Mouse (Mus musculus): ENCODE measurements around the gene Rxra.

Rxra gene

DNA sequence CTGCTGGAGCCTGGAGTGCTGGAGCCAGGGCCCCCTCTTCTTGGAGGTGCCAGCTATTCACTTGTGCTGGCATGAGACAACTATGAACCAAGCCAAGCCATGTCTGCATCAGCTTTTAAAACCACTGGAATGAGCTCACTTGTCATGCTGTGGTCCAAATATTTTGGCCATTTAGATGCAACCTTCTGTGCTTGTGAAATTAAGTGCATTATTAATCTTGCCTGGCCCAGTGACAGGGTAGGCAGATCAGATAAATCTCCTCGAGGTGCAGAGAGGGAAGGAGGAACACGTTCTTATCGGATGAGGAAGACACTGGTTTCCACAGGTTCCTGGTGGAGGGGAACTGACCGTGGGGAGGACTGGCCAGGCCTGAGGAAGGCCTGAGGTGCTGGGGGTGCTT is 8.6 kb upstream of the Rxra start:
- in situ Hi-C loops (cut with MboI; ENCODE audit: low sequenced_read_pairs): no loop called here

DNA sequence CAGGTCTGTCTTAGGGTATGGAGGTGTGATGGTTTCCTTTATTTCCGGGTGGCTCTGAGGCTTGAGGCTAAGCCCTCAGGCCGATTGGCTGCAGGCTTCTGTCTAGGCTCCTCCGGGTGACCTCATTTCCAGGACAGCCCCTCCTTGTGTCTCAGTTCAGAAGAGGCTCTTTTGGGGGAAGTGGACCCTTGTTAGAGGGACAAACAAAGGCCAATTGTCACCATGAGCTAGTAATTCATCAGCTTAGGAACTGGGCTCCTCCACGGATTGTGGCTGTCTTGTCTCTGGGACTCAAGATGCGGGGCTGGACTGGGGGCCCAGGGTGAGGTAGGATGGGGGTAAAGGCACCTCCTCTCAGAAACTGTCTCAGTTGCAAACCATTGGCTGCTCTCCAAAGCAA is 5.5 kb upstream of the Rxra start:
- in situ Hi-C loops (cut with MboI; ENCODE audit: low sequenced_read_pairs): no loop called here

DNA sequence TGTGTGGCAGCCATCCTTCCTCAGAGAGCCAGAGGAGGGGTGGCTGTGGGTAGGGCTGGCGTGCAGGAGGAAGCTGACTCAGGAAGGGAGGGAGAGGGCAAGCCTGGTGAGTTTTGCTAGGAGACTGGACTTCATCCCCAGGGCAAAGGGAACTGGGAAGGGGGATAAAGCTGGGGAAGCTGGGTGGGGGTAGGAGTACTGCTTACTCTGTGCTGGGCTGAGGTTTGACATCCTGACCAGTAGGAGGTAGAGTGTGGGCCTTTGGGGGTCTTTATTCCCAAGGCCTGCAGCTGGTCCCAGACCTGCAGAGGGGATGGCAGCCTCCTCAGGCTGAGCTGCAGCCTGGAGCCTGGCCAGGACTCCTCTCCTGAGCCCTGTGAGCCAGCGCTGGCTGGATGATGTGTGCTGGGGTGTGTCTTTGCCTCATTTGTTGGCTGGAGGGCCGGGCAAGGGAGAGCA is 4.6 kb upstream of the Rxra start:
- in situ Hi-C loops (cut with MboI; ENCODE audit: low sequenced_read_pairs): no loop called here

DNA sequence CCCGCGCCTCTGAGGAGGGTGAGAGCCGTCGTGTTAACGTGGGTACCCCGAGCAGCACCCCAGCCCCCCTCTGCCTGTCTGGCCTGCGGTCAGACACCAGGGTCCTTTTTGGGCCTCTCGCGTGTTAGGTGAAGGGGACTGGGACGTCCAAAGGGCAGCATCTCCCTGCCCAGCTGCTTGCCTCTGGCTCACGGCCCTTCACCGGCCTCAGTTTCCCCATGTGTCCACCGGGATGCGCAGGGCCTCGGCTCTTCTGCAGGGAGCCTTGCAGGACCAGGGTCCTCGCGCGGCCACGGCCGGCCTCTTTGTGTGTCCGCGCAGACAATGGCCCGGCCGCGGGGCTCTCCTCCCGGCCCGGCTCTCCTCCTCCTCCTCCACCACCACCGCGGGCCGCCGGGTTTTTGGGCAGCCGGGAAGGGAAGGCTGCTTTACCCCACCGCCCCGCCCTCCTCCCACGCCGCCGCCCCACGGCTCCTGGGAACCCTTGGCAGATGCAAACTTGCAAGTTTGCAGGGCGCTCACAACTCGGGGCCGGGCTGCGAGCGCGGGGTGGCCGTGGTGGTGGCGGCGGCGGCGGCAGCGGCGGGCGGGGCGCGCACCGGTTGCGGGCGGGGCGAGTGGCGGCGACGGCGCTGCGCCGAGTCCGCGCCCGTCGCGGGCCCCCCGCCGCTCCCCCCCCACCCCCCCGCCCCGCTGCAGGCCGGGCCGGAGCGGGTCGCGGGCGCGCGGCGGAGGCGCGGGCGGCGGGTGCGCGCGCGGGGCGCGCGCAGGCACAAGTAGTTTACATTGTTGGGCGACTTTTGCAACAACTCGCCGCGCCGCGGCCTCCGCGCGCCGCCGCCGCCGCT is 462 bp downstream of the Rxra start:
- in situ Hi-C loops (cut with MboI; ENCODE audit: low sequenced_read_pairs): no loop called here

DNA sequence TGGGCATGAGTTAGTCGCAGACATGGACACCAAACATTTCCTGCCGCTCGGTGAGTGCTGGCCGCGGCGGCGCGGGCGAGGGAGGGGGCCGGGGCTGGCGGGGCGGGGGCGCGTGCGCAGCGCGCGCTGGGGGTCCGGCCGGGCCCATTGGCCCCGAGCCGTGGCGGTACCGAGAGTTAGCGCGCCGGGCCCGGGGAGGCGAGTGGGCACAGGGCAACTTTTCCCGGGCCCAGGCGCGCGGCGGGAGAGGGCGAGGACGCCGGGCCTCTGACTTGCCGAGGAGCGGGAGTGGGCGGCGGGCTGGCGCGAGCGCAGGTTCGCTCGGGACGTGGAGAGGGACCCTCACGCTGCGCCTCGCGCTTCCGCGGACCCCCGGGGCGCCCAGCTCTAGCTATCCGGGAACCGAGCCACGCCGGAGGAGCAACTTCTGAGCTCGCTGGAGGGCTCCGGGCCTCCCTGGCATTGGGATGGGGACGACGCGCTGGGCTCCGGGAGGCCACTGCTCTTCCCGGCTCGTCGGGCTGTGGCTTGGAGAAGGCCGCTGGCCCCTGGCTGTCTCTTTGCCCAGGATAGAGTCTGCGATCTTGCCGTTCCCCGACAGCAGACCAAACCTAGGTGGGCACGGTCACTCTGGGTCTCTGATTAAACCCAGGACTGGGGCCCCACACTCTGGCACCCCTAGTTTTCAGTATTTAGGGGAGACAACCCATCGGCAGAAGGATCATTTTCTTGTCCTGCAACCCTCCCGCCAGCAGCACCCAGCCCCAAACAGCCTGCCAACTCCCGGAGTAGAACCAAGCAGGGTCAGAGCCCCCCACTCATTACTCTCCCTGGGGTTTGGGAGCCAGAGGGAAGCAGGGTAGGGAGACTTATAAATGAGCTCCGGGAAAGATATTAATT is 1.4 kb downstream of the Rxra start:
- in situ Hi-C loops (cut with MboI; ENCODE audit: low sequenced_read_pairs): no loop called here

DNA sequence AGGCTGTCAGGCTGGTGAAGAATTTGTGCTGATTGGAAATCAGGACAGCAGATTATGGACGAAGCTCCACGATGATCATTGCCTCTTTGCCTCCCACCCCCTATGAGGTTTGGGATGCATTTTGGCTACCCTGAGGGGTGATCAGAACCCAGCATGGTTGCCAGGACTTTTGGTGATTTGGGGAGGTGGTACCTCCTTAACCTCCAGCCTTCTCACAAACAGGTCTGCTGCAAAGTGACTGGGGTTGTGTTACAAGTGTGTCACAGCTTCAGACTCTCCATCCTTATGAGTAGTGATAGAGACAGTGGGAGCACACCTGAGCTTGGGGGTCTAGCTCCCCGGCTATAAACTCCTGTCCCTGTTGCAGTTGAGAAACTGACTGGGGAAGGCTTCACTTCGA is 2.1 kb downstream of the Rxra start:
- in situ Hi-C loops (cut with MboI; ENCODE audit: low sequenced_read_pairs): no loop called here

DNA sequence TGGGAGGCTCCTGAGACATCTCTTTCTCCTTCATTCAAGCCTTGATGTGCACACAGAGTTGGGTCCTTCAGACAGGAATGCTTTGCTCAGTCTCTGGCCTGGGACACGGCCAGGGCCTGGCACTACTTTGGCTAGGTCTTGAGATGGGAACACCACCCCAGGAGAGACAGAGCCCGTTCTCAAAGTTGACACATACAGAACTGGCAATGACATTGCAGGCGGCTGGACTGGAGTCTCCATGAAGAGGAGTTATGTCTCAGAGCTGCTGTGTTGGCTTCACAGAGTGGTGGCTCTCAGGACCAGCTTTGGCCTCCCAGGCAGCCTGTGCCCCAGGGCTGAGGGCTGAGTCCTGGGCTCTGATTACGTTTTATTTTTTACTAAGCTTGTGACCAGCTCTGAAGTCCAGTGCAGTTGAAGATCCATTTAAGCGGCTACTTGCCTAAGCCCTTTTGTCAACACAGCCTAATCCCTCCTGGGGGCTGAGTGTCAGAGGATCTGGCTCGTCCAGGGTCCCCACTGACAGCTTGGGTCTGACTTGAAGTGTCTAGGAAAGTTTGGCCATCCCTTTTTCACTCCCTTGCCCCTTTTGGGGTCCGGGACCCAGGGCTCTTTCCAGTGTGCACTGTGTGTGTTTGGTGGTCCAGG is 2.7 kb downstream of the Rxra start:
- in situ Hi-C loops (cut with MboI; ENCODE audit: low sequenced_read_pairs): no loop called here

DNA sequence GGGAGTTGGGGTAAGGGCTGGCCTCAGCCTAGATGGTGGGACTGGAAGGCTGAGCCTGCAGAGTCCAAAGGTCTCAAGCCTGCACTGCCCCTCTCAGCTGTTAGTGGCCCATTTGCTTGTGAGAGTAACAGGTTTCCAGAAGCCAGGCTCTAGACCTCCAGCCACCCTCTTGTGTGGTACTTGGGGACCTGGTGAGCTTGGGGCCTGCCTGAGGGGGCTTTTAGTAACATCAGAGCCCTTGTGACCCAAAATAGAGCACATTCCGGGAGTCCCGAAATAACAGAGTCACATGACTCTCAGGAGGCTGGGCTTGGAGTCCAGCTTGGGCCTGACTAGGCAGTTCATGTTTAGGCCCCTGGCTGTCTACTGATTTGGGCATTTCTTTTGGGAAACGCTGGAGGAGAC is 3.4 kb downstream of the Rxra start:
- in situ Hi-C loops (cut with MboI; ENCODE audit: low sequenced_read_pairs): no loop called here

DNA sequence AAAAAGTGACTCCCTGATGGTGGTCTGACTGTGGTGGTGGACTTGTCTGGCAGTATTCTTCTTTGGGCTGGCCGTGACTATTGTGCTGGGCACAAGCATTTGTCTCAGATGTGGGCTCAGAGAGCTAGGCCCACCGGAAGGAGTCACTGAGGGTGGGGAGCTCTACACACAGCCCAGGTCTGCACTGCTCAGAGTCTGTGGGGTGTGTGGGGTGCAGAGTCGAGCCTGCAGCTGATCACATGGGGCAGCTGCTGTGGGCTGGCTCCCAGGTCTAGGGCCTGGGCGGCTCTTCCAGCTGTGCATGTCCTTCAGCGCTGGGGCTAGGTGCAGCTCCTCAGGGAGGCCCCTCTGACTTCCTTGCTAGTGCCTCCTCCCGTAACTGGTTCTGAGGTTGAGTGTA is 3.8 kb downstream of the Rxra start:
- in situ Hi-C loops (cut with MboI; ENCODE audit: low sequenced_read_pairs): no loop called here

DNA sequence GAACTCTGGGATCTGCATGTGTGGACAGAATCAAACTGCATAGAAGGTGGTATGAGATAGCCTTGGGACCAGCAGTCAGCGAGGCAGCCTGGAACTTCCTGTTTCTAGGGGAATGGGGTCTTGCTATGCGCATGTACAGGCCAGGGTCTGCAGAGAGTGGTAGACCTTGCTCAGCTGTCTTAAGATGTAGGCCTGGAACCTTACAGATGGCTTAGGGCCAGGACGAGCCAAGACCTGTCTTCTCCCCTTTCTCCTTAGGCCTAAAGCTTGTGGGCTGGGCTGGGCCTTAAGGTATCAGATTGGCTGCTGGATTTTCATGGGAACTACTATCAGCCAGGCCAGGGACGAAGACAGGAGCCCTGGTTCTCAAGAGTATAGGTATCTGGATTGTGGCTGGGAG is 4.4 kb downstream of the Rxra start:
- in situ Hi-C loops (cut with MboI; ENCODE audit: low sequenced_read_pairs): no loop called here

DNA sequence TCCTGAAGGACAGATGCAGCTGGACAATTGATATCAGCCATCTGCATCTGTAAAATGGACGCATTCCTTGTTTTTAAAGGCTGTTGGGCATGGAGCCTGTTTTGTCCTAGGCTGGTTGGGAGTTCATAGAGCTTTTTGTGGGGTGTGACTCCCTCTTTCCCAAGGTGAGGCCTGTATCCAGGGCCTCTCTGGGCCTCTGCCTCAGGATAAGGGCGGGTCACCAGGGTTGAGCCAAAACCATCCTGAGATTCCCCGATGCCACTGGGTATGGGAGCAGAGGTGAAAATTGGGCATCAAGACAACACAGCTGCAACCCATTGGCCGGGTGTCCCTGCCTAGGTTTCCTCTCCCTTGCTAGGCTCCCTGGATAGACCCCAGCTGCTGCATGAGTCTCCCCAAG is 5.2 kb downstream of the Rxra start:
- in situ Hi-C loops (cut with MboI; ENCODE audit: low sequenced_read_pairs): no loop called here

DNA sequence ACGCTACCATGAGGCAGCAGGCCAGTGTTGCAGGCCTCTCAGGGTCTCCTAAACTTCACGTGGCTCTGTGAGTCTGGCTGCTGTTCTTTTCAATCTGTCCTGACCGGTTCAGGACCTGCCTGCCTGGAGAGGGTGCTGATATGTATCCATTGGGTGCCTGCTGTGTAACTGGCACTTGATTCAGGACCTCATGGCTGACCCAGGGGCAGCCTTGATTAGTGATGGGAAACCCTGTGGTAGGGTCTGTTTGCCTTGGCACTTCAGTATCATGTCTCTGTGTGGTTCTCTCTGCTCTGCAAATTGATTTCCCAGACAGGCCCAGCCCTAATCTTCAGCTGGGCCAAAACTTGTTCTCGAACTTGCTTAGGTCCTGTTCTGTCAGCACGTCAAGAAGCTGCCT is 5.9 kb downstream of the Rxra start:
- in situ Hi-C loops (cut with MboI; ENCODE audit: low sequenced_read_pairs): no loop called here

DNA sequence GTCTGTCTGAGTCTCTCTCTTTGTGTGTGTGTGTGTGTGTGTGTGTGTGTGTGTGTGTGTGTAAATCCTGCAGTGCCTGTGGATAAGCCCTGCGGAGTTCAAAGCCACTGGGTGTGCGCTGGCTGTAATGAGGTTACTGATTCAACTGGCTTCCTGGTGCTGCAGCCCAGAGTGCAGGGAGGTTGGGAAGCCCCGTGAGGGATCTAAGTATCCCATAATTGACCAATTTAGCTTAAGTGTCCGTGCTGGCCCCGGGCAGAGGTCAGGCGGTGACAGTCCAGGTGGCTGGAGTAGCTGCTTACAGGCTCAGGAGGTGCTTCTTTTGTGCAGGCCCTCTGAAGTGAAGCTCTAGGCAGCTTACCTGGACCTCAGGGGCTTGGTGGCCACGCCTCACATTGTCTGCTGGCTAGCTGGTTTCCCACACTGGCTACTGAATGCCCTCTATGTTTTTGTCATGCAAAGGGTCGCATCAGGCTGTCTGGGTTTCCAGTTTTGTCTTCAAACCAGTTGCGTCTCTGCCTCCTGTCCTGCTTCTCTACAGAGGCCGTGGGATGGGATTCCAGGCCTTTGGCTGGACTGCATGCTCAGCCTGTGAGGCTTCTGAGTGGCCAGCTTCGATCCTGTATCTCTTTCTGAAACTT is 7.9 kb downstream of the Rxra start:
- in situ Hi-C loops (cut with MboI; ENCODE audit: low sequenced_read_pairs): no loop called here

DNA sequence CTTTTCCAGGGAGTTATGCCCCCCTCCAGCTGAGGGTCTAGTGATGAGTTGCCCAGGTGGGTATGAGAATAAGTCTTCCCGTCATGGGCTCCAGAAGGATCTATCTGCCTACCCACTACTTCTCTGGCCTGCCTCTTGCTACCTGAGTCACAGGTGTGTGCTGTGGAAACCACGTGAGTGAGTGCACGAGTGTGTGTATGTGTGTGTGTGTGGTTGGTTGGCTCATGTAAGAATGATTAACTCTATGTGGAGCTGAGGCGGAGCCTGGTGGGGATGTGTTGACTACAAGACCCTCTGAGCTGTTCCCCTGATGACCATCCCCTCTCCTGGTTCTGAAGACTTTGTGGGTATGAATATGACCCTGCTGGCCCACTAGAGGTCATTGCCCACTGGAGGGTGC is 9.7 kb downstream of the Rxra start:
- in situ Hi-C loops (cut with MboI; ENCODE audit: low sequenced_read_pairs): no loop called here

DNA sequence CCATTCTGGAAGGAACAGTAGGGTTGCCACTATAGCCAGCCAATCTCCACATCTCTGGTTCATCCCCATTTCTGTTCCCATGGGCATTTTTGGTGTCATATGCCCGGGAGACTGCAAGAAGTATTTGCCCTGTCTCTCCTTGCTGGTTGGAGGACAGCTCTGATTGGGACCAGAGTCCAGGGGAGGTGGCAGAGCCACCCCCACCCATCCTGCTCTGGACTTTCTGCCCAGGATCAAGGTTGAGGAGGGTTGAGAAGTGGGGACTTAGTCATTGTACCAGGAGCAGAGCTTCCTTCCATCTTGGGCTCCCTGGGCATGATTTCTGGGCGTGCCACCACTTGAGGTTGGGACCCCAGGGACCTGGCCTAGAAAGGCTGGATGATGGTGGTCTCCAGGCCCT is 10.1 kb downstream of the Rxra start:
- in situ Hi-C loops (cut with MboI; ENCODE audit: low sequenced_read_pairs): no loop called here

DNA sequence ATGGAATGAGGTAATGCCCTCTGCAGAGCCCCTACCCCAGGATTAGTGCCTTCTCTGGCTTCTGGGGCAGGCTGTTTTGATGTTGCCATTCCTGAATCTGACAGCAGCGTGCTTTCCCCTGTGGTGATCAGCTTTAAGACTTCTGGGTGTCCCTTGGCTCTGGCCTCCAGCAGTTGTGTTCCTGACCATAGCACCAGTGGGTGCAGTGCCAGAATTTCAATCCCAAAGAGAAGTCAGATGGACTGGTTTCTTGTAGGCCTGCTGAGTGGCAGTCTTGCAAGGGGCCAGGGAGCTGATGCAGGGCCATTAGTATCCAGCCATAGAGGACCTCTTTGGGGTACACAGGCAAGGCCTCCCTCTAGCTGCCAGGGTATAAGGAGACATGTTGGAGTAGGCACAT is 10.8 kb downstream of the Rxra start:
- in situ Hi-C loops (cut with MboI; ENCODE audit: low sequenced_read_pairs): no loop called here

DNA sequence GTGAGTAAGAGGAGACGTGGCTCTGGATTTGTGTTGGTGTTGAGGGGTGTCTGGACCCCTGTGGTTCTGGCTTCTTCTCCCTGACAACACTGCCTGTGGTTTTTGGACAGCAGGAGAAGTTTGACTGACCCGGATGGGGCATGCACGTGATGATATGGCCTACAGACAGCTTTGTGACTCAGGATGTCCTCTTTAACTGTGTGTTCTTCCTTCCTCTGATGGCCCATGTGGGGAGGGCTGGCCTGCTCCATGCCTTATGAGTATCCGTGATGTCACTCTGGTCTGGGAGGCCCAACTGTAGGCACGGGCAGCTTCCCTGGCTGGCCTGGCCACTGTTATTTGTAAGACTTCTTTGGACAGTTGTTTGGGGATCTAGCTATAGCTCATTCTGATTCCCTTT is 11.7 kb downstream of the Rxra start:
- in situ Hi-C loops (cut with MboI; ENCODE audit: low sequenced_read_pairs): no loop called here

DNA sequence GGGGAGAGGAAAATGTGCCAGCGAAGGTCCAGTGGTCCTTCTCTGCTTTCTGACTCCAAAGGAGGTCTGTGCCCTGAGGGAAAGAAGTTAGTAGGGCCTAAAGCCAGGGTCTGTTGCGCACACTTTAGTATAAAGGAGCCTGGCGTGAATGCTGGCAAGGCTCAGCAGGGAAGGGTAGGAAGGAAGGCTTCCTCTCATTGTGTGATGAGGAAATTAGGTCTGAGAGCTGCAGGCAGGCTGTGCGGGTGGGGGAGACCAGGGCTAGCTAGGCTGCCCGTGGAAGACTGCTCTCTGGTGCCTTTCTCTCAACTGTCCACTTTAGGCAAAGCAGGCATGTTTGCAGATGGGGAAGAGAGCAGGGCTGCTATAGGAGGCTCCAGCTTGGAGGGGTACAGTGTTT is 14.5 kb downstream of the Rxra start:
- in situ Hi-C loops (cut with MboI; ENCODE audit: low sequenced_read_pairs): no loop called here

DNA sequence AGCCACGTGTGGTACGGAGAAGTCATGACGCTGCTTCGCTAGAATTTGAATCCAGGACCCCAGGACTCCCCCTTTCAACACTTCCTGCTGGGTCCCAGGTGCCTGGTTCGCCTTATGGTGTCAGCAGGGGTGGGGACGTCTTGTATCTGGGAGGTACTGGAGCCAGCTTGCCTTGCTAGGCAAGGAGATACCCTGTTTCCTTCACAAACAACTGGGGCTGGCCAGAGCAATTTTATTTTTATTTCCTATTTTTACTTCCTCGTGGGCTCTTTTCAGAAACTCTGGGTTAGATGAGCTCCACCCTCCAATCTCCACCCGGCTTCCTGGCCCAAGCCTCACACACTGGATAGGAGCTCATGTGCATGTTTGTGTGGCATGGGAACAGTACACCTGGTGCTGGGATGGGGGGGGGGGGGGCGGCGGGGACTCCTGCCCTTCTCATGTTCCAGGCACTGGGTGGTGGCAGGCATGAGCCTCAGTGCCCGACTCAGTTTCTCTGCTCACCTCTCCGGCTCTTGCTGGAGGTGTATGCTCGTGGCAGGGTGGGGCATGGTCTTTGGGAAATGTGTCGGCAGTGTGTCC is 15.0 kb downstream of the Rxra start:
- in situ Hi-C loops (cut with MboI; ENCODE audit: low sequenced_read_pairs): no loop called here

DNA sequence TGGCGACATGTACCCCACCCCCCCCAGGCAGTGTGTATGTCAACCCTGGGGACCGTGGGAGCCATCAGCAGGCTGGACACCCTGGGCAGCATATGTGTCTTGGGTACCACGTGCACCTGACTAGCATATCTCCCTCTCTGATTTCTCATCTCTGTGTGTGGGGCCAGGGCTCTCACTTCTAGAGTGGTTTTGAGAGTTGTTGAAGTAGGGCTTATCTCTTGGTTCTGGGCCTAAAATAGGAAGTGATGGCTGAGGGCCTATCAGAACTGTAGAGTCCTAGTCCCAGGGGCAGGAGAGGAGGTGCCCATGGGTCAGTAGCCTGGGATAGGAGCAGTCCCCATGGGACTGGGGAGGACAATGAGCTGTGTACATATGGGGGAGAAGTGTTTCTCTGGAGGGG is 16.4 kb downstream of the Rxra start:
- in situ Hi-C loops (cut with MboI; ENCODE audit: low sequenced_read_pairs): no loop called here

DNA sequence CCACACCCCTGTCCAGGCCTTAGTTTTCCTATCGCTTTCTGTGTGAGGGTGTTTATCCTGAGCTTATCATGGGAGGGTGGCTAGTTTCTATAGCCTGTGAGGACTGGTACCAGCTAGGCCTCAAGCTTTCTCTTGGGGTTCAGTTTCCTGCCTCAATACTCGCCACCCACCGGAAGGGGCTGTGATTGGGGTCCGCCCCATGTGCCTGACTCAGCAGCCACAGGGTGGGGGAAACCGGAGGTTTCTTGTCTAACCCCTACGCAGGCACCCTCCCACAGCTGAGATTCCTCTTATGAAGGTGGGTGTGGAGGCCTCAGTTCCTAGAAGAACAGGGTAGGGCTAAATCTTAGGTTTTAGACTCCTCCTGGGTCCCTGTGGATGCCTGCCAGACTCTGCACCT is 17.4 kb downstream of the Rxra start:
- in situ Hi-C loops (cut with MboI; ENCODE audit: low sequenced_read_pairs): no loop called here
